Mouse (Mus musculus): Measurements from ENCODE around the gene Clec12b. TPM values are rescaled to one million over a fixed set of nuclear protein-coding genes. Genes with fewer than 3 reads are reported as not detected.

Gene Clec12b
- polyA plus RNA-seq, 1 experiment: not detected

DNA sequence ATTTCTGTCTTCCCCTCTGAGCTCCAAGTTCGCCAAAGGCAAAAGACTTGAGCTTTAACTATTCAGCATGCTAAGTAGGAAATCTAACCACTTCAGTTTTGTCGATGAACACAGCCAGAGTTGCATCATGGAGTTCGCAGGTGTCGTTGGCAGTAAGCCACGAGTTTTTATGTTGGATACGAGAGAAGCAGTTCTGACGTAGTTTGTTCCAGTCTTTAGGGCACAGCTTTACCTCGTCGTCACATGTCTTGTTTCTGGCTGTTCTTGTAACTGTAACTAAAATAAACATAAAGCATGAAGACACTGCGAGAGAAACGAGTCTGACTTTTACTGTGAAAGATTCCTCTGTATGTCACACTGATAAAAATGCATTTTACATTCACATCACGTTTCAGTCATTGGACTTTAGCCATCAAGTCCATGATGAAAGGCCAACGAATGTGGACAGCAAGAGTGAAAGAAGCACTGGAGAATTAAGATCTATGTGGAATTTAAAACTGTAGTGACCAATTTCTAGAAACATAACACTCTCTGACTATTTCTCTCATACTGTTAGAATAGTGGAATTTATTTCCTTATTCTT lies 59.0 kb downstream of the Clec12b start:
- peak overlapping the region; percentile 51 for H3K4me2 ChIP-seq (ENCODE audit: low read depth)
- no peaks in the 10 kb centered on the region for H3K27me3 ChIP-seq (ENCODE audit: control insufficient read depth, insufficient read depth, insufficient read length)
- no peaks in the 10 kb centered on the region for H3K79me2 ChIP-seq (ENCODE audit: control insufficient read depth, insufficient read depth)
- TF ChIP-seq POLR2AphosphoS2 (IDR thresholded peaks at IDR 0.05; ENCODE audit: insufficient read length, low read depth): no peak
- TF ChIP-seq TCF3 (IDR thresholded peaks at IDR 0.05; ENCODE audit: insufficient read length, low read depth): no peak
- TF ChIP-seq CEBPB (IDR thresholded peaks at IDR 0.05; ENCODE audit: insufficient read depth, poor library complexity, severe bottlenecking): peak; percentile 21; the same call in 1 of the 2 replicates
- no peak for TF ChIP-seq SRF (IDR thresholded peaks at IDR 0.05; ENCODE audit: control insufficient read depth, insufficient read length, low read depth)
- H3K36me3 ChIP-seq (ENCODE audit: control insufficient read depth, insufficient read depth): no peaks in the 10 kb centered on the region
- H3ac ChIP-seq (ENCODE audit: control insufficient read depth, insufficient read length): no peak overlapping the region
- H3K4me3 ChIP-seq: no peak overlapping the region

DNA sequence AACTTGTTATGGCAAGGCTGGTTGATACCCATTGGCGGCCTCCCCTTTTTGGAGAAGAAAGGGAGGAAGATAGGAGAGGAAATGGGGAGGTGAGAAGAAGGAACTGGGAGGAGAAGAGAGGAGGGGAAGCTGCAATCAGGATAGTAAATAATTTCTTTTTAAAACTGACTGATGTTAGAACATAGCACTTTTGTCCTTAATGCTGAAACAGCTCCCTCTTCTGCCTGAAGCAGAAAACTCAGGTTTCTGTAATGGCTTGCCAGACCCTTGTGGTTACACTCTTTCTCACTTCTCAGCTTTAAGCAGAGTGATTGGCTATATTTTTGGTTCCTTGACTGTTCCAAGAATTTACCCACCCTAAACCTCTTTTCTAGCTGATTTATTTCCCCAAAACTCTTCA lies 59.7 kb downstream of the Clec12b start:
- H3K79me2 ChIP-seq (ENCODE audit: control insufficient read depth, insufficient read depth): no peaks in the 10 kb centered on the region
- H3K27me3 ChIP-seq (ENCODE audit: control insufficient read depth, insufficient read depth, insufficient read length): no peaks in the 10 kb centered on the region
- TF ChIP-seq REST (IDR thresholded peaks at IDR 0.05; ENCODE audit: insufficient read depth, insufficient read length) (no peak), CEBPB (IDR thresholded peaks at IDR 0.05; ENCODE audit: insufficient read depth, poor library complexity, severe bottlenecking) (no peak), MYOD1 (IDR thresholded peaks at IDR 0.05; ENCODE audit: control insufficient read depth in 1 of 3, insufficient read length in 2 of 3, low read depth in 2 of 3) (no peak), MYOG (IDR thresholded peaks at IDR 0.05; ENCODE audit: control insufficient read depth in 1 of 3, insufficient read depth in 1 of 3, insufficient read length in 2 of 3, low read depth in 2 of 3) (no peak), POLR2AphosphoS2 (IDR thresholded peaks at IDR 0.05; ENCODE audit: insufficient read length, low read depth) (no peak)
- H3ac ChIP-seq (ENCODE audit: control insufficient read depth, insufficient read length): no peak overlapping the region
- no peaks in the 10 kb centered on the region for H3K36me3 ChIP-seq (ENCODE audit: control insufficient read depth, insufficient read depth)
- no peak overlapping the region for H3K4me3 ChIP-seq
- peak overlapping the region; percentile 51 for H3K4me2 ChIP-seq (ENCODE audit: low read depth)

Other genes starting within 250 kb of the Clec12b start
- gene Clec2d, start 205.3 kb downstream of the Clec12b start, polyA plus RNA-seq (2012; fragmentation: generic; extraction: Trizol): 19.7 TPM
- gene Cd69, start 110.4 kb downstream of the Clec12b start, polyA plus RNA-seq (2012; fragmentation: generic; extraction: Trizol): 0.23 TPM
- not detected for gene 4922502D21Rik, start 54.1 kb downstream of the Clec12b start, polyA plus RNA-seq (2012; fragmentation: generic; extraction: Trizol)
- not detected for gene Clec12a, start 43.2 kb downstream of the Clec12b start, polyA plus RNA-seq (2012; fragmentation: generic; extraction: Trizol)
- not detected for gene Clec1b, start 11.4 kb upstream of the Clec12b start, polyA plus RNA-seq (2012; fragmentation: generic; extraction: Trizol)
- not detected for gene Clec9a, start 23.0 kb upstream of the Clec12b start, polyA plus RNA-seq (2012; fragmentation: generic; extraction: Trizol)
- gene Clec1a, start 66.1 kb upstream of the Clec12b start, polyA plus RNA-seq (2012; fragmentation: generic; extraction: Trizol): 0.13 TPM
- 0.11 TPM for gene Olr1, start 121.3 kb upstream of the Clec12b start, polyA plus RNA-seq (2012; fragmentation: generic; extraction: Trizol)
- not detected for gene Tmem52b, start 126.7 kb upstream of the Clec12b start, polyA plus RNA-seq (2012; fragmentation: generic; extraction: Trizol)
- gene Gabarapl1, start 147.3 kb upstream of the Clec12b start, polyA plus RNA-seq (2012; fragmentation: generic; extraction: Trizol): 53.6 TPM
- gene Klre1, start 192.0 kb upstream of the Clec12b start, polyA plus RNA-seq (2012; fragmentation: generic; extraction: Trizol): not detected
- not detected for gene Klrd1, start 205.9 kb upstream of the Clec12b start, polyA plus RNA-seq (2012; fragmentation: generic; extraction: Trizol)
- gene Klrk1, start 238.0 kb upstream of the Clec12b start, polyA plus RNA-seq (2012; fragmentation: generic; extraction: Trizol): not detected